Mouse (Mus musculus): Measurements from ENCODE around the gene A4gnt. TPM values are rescaled to one million over a fixed set of nuclear protein-coding genes. Genes with fewer than 3 reads are reported as not detected.

Gene A4gnt
- 0.12 and 0.21 TPM in 2 replicates for polyA plus RNA-seq (2014; fragmentation: Nextera tagmentation; extraction: Ambion mirVana)

DNA sequence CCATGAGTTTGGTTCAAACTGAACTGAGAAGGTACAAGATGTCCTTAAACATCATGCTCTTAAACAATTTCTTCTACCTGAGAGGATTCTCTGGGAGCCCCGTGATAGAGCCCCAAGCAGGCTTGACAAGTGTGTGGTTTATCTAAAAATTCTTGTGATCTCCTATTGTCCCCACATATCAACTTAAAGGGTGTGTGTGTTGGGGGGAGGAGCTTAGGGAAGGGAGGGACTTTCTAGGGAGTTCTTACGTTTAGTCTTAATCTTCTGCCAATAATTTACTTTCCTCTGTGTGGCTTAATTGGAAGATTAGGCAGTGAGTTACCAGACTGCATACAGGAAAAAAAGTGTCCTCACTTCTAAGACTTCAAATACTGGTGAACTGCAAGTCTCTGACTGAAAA, at the start of gene A4gnt:
Gene A4gnt, plus strand, starts transcription at position 301 of the 400 bp plus-strand sequence.
- H3K9me3 ChIP-seq (ENCODE audit: control insufficient read depth, low read depth, low read length), result no peaks in the 10 kb centered on the region
- H3K4me2 ChIP-seq (replicated peaks; ENCODE audit: low read depth, low read length), result no peak within 1 kb of the TSS
- no peak within 1 kb of the TSS for H3K4me3 ChIP-seq (ENCODE audit: low read depth, low read length)
- ATAC-seq (ENCODE audit: insufficient number of reproducible peaks, insufficient read depth, low FRiP score, low read depth), result no peak
- no peaks in the 10 kb centered on the region for H3K27me3 ChIP-seq (ENCODE audit: control insufficient read depth, insufficient read depth, low read length)
- H3K36me3 ChIP-seq (ENCODE audit: control insufficient read depth, insufficient read depth, low read length), result no peaks in the 10 kb centered on the region
- no peak within 1 kb of the TSS for H3K27ac ChIP-seq (ENCODE audit: low read length)
- no peak within 1 kb of the TSS for H3K9ac ChIP-seq (replicated peaks; ENCODE audit: low read depth, low read length)
- H3K4me1 ChIP-seq (ENCODE audit: control insufficient read depth, insufficient read depth, low read length), result no peaks in the 10 kb centered on the region
- 41% methylated on average over 2 of the region's 2 CpGs for WGBS

DNA sequence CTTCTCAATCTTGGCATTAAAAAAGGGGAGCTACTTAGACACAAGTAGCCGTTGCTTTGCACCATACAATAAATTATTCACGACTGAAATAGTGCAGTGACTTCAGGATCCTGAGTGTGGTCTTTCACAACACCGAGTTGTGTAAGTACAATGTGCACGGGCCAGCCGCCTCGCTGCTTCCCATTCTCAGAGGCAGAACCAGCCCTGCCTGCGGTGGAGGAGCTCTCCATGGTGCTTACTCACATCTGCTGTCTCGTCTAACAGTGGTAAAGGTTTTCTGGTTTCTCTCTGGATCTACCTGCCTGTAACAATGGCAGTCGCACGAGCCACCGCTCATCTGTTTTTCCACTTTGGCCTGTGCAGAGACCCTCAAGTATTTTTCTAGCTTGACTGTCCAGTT, 48.6 kb upstream of the A4gnt start:
- peaks cover 11% of the 10 kb centered on the region for H3K4me1 ChIP-seq (ENCODE audit: control insufficient read depth, insufficient read depth, low read length)

DNA sequence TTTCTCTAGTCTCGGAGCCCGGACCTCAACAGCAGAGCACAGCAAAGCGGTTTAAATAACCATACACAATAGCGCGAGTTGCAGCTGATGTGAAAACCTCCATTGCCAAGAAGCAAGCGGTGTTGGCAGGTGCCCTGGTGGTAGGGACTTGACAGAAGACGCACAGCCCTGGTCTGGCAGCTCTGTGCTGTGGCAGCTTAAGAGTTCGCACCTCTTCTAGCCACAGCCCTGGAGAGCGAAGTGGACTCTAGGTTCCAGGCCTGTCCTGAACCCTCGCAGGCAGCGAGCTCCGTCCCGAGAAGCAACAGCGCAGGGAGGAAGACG, 44.3 kb upstream of the A4gnt start:
- 2% methylated on average over 15 of the region's 15 CpGs for WGBS
- ATAC-seq (ENCODE audit: insufficient number of reproducible peaks, insufficient read depth, low FRiP score, low read depth), result no peak
- H3K9me3 ChIP-seq (ENCODE audit: control insufficient read depth, low read depth, low read length), result no peaks in the 10 kb centered on the region
- H3K4me2 ChIP-seq (replicated peaks; ENCODE audit: low read depth, low read length), result peak overlapping the region; percentile 86
- peak overlapping the region; percentile 85 for H3K9ac ChIP-seq (replicated peaks; ENCODE audit: low read depth, low read length)
- peak overlapping the region; percentile 91 for H3K4me3 ChIP-seq (ENCODE audit: low read depth, low read length)
- H3K36me3 ChIP-seq (ENCODE audit: control insufficient read depth, insufficient read depth, low read length), result no peaks in the 10 kb centered on the region
- peaks cover 11% of the 10 kb centered on the region for H3K4me1 ChIP-seq (ENCODE audit: control insufficient read depth, insufficient read depth, low read length)
- no peaks in the 10 kb centered on the region for H3K27me3 ChIP-seq (ENCODE audit: control insufficient read depth, insufficient read depth, low read length)
- H3K27ac ChIP-seq (ENCODE audit: low read length), result peak overlapping the region; percentile 95

More for the DNA sequence above, 48.6 kb upstream of the A4gnt start:
- H3K9ac ChIP-seq (replicated peaks; ENCODE audit: low read depth, low read length), result no peak overlapping the region
- WGBS, result 19% methylated on average over 11 of the region's 11 CpGs
- no peaks in the 10 kb centered on the region for H3K9me3 ChIP-seq (ENCODE audit: control insufficient read depth, low read depth, low read length)
- no peaks in the 10 kb centered on the region for H3K36me3 ChIP-seq (ENCODE audit: control insufficient read depth, insufficient read depth, low read length)
- no peak for ATAC-seq (ENCODE audit: insufficient number of reproducible peaks, insufficient read depth, low FRiP score, low read depth)
- H3K4me3 ChIP-seq (ENCODE audit: low read depth, low read length), result no peak overlapping the region
- no peaks in the 10 kb centered on the region for H3K27me3 ChIP-seq (ENCODE audit: control insufficient read depth, insufficient read depth, low read length)
- no peak overlapping the region for H3K4me2 ChIP-seq (replicated peaks; ENCODE audit: low read depth, low read length)
- no peak overlapping the region for H3K27ac ChIP-seq (ENCODE audit: low read length)

DNA sequence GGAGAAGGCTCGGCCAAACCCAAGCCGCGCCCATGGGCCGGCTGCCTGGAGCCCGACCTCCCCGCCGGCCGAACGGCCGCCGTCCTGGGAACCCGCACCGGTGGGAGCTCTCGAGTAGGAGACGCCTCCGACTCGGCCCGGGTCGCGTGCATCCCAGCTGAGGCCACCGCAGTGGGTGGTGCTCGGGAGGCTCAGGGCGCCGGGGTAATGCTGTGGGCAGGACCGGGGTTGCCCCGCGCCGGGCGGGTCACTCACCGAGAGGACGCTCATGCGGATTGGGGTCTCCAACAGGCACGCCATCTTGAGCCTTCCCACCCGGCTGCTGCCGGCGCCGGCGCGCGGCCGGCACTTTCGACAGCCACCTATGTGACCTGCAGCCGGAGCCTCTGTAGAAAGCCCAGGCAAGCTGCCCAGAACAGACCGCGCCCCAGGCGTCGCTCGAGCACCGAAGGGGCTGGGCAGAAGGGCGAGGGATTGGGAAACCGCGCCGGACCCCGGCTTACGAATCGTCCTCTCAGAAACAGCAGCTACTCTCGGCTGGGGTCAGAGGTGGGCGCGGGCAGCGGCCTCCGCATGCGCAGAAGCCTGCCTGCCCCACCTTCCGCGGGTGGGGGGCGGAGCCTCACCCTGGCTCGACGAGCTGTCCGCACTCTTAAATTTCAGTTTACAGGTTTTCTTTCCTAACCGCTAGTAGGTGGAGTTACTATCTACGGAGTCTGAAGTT, 43.8 kb upstream of the A4gnt start, which contains the start of gene Armc8:
Gene Armc8, minus strand, starts transcription at position 553 of the 724 bp plus-strand sequence.
- peak within 1 kb of the TSS; percentile 95 for H3K27ac ChIP-seq (ENCODE audit: low read length)
- H3K36me3 ChIP-seq (ENCODE audit: control insufficient read depth, insufficient read depth, low read length), result no peaks in the 10 kb centered on the region
- H3K4me3 ChIP-seq (ENCODE audit: low read depth, low read length), result peak within 1 kb of the TSS; percentile 91
- H3K27me3 ChIP-seq (ENCODE audit: control insufficient read depth, insufficient read depth, low read length), result no peaks in the 10 kb centered on the region
- peak within 1 kb of the TSS; percentile 85 for H3K9ac ChIP-seq (replicated peaks; ENCODE audit: low read depth, low read length)
- H3K9me3 ChIP-seq (ENCODE audit: control insufficient read depth, low read depth, low read length), result no peaks in the 10 kb centered on the region
- under 1% methylated on average over 68 of the region's 70 CpGs for WGBS
- H3K4me2 ChIP-seq (replicated peaks; ENCODE audit: low read depth, low read length), result peak within 1 kb of the TSS; percentile 86
- H3K4me1 ChIP-seq (ENCODE audit: control insufficient read depth, insufficient read depth, low read length), result peaks cover 11% of the 10 kb centered on the region
- peak; percentile 93 for ATAC-seq (ENCODE audit: insufficient number of reproducible peaks, insufficient read depth, low FRiP score, low read depth)

DNA sequence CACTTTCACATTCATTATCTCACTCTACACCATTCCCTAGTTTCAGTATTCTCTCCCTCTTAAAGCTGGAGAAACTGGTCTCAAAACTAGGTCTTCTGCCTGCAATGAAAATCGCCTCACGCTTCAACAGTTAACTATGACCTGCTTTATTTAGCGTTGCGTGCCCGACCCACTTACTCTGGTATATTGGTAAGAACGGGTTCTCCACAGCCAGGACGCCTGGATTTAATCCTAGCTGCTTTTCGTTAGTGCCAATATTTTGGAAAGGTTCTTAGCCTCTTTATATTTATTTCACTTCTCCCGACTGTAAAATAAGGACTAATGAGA, 43.3 kb upstream of the A4gnt start:
- Histone ChIP-seq H3K4me3 (ENCODE audit: low read depth, low read length) (peak overlapping the region; percentile 91), H3K4me1 (ENCODE audit: control insufficient read depth, insufficient read depth, low read length) (peaks cover 11% of the 10 kb centered on the region), H3K27ac (ENCODE audit: low read length) (no peak overlapping the region; the same call in 1 of the 2 replicates), H3K9me3 (ENCODE audit: control insufficient read depth, low read depth, low read length) (no peaks in the 10 kb centered on the region), H3K36me3 (ENCODE audit: control insufficient read depth, insufficient read depth, low read length) (no peaks in the 10 kb centered on the region), H3K27me3 (ENCODE audit: control insufficient read depth, insufficient read depth, low read length) (no peaks in the 10 kb centered on the region), H3K9ac (replicated peaks; ENCODE audit: low read depth, low read length) (peak overlapping the region; percentile 85), H3K4me2 (replicated peaks; ENCODE audit: low read depth, low read length) (peak overlapping the region; percentile 86)
- no peak for ATAC-seq (ENCODE audit: insufficient number of reproducible peaks, insufficient read depth, low FRiP score, low read depth)
- WGBS, result 2% methylated on average over 9 of the region's 9 CpGs

DNA sequence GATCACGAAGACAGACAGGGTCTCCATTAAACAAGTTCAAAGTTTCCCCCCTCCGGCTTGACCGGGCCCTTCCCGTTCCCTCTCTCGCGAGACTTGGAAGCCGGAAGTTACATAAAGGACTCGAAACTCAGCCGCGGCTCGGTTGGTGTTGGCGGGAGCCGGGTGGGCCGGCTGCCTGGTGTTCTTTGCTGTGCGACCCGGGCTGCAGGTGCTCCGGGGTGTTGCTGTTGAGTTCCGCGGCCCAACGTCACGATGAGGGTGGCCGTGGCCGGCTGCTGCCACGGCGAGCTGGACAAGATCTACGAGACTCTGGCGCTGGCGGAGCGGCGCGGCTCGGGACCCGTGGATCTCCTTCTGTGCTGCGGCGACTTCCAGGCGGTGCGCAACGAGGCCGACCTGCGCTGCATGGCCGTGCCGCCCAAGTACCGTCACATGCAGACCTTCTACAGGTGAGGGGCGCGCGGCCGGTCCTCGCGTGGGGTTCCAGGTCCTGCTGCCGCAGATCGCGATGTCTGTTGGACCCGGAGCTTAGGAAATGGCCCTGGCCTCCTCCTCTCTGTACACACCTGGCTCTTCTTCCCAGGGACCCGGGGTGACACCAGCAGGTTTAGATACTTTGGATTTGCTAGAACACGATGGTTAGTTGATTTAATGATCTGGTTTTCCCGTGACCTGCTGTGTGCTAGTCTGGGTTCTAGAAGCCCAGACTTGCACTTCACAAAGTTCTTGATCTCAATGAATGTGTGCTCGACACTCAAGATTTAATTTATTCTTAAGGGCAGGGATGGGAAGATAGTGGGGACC, 36.4 kb upstream of the A4gnt start, which contains the start of gene Dbr1:
Gene Dbr1, plus strand, starts transcription at position 123 of the 804 bp plus-strand sequence.
- Histone ChIP-seq H3K4me2 (replicated peaks; ENCODE audit: low read depth, low read length) (peak within 1 kb of the TSS; percentile 45), H3K9me3 (ENCODE audit: control insufficient read depth, low read depth, low read length) (no peaks in the 10 kb centered on the region), H3K4me1 (ENCODE audit: control insufficient read depth, insufficient read depth, low read length) (peaks cover 4% of the 10 kb centered on the region; the same call in 1 of the 2 replicates), H3K9ac (replicated peaks; ENCODE audit: low read depth, low read length) (peak within 1 kb of the TSS; percentile 88), H3K36me3 (ENCODE audit: control insufficient read depth, insufficient read depth, low read length) (peaks cover 5% of the 10 kb centered on the region), H3K27me3 (ENCODE audit: control insufficient read depth, insufficient read depth, low read length) (no peaks in the 10 kb centered on the region), H3K27ac (ENCODE audit: low read length) (peak within 1 kb of the TSS; percentile 81; the same call in 1 of the 2 replicates), H3K4me3 (ENCODE audit: low read depth, low read length) (peak within 1 kb of the TSS; percentile 87)
- ATAC-seq (ENCODE audit: insufficient number of reproducible peaks, insufficient read depth, low FRiP score, low read depth), result peak; percentile 92
- under 1% methylated on average over 57 of the region's 57 CpGs for WGBS

DNA sequence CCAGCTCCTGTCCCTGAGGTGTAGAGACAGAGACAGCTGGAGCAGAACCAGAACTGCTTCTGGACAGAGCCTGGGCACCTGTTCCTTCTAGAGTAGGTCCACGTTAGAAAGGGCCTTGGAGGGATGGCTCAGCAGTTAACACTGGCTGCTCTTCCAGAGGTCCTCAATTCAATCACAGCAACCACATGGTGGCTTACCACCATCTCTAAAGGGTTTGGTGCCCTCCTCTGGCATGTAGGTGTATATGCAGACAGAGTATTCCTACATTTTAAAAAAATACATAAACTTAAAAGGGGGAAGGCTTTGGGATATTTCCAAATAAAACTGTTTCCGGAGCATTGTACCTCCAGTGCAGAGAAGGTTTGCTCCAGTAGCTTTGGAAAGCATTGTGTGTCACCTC, 31.6 kb upstream of the A4gnt start:
- Histone ChIP-seq H3K4me2 (replicated peaks; ENCODE audit: low read depth, low read length) (no peak overlapping the region), H3K4me3 (ENCODE audit: low read depth, low read length) (no peak overlapping the region), H3K36me3 (ENCODE audit: control insufficient read depth, insufficient read depth, low read length) (peaks cover 26% of the 10 kb centered on the region), H3K27ac (ENCODE audit: low read length) (no peak overlapping the region), H3K9me3 (ENCODE audit: control insufficient read depth, low read depth, low read length) (no peaks in the 10 kb centered on the region), H3K4me1 (ENCODE audit: control insufficient read depth, insufficient read depth, low read length) (peaks cover 4% of the 10 kb centered on the region; the same call in 1 of the 2 replicates), H3K9ac (replicated peaks; ENCODE audit: low read depth, low read length) (no peak overlapping the region), H3K27me3 (ENCODE audit: control insufficient read depth, insufficient read depth, low read length) (no peaks in the 10 kb centered on the region)
- no peak for ATAC-seq (ENCODE audit: insufficient number of reproducible peaks, insufficient read depth, low FRiP score, low read depth)
- 45% methylated on average over 2 of the region's 2 CpGs for WGBS

DNA sequence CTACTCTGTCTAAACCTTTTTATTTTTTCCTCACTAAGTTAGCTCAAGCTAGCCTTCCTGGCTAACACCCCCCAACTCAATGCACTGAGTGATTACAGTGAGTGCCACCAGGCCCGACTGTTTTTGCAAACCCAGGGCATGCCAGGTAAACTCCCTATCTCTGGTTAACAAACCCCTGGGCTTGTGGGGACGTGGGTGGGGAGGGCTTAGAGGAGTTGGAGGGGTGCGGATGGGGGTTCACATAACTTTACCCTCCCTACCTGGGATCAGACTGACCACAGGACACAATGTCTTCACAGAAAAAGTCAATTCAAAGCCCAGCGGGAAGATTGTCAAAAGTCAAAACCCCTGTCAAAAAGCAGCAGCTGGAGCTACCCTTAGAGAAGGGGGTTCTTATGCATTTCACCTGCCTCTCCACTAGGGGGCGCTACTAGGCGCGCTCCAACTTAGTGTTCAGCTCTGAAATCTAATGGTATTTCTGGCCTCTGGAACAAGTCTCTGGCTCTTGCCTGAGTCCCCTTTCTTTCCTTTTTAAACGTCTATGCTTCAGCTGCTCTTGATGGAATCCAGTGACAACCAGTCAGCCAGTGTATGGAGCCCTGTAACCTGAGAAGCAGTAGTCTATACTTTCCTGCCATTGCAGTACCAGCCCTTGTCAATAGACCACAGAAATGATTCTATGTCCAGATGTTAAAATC, 24.6 kb upstream of the A4gnt start:
- H3K36me3 ChIP-seq (ENCODE audit: control insufficient read depth, insufficient read depth, low read length), result peaks cover 12% of the 10 kb centered on the region
- 27% methylated on average over 8 of the region's 8 CpGs for WGBS
- no peaks in the 10 kb centered on the region for H3K27me3 ChIP-seq (ENCODE audit: control insufficient read depth, insufficient read depth, low read length)
- H3K4me3 ChIP-seq (ENCODE audit: low read depth, low read length), result no peak overlapping the region
- peak; percentile 23; the same call in 1 of the 2 replicates for ATAC-seq (ENCODE audit: insufficient number of reproducible peaks, insufficient read depth, low FRiP score, low read depth)
- no peak overlapping the region for H3K9ac ChIP-seq (replicated peaks; ENCODE audit: low read depth, low read length)
- H3K4me2 ChIP-seq (replicated peaks; ENCODE audit: low read depth, low read length), result no peak overlapping the region
- no peak overlapping the region for H3K27ac ChIP-seq (ENCODE audit: low read length)
- no peaks in the 10 kb centered on the region for H3K4me1 ChIP-seq (ENCODE audit: control insufficient read depth, insufficient read depth, low read length)
- H3K9me3 ChIP-seq (ENCODE audit: control insufficient read depth, low read depth, low read length), result no peaks in the 10 kb centered on the region

Measured in stomach, embryonic 14.5 days (tissue).